Mouse (Mus musculus) testis, adult 2 months (tissue): Measurements from ENCODE around the gene AW549877.

Experiments used
- CTCF ChIP-seq: fragments of 200-500 bp; IDR thresholded peaks from 2 replicates; pipeline ENCODE4 v1.5.1; 2012; ENCODE audit warnings: low read depth, mild to moderate bottlenecking, inconsistent platforms, low read length, moderate library complexity; ENCODE audit not compliant: control insufficient read depth, insufficient read depth, insufficient replicate concordance
- POLR2A ChIP-seq: fragments of 200-500 bp; IDR thresholded peaks from 2 replicates; pipeline ENCODE4 v1.6.1; 2012; ENCODE audit warnings: low read depth, mild to moderate bottlenecking, inconsistent platforms, low read length, moderate library complexity; ENCODE audit not compliant: control insufficient read depth

GRCm38 (mm10) chr15:4024726-4025507 is 29.4 kb upstream of the AW549877 start:
- TF ChIP-seq CTCF: no peak
- no peak for TF ChIP-seq POLR2A
